Mouse (Mus musculus): ENCODE measurements at regions not wholly inside any gene's neighbourhood (a gene's known extent, or its start where the extent isn't known, plus 50 kb on each side); places are given as distances from the start of the nearest gene placed in this dataset.

DNA sequence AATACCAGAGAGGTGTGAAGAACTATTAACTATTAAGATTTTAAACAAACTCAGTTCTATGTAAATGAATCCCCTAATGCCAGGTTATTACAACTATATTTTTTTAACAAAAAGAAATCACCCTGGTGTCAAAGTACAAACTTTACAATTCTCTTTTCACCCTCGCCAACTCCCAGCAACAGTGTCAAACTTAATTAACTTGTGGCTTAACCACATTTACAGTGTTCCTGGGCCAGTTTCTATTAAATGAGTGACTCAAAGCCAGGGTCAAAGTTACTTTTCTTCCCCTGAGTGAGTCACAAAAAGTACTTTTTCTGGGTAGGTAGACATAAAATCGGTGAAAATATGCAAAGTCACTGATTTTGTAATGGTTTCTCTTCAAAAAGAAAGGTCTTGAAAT lies 782.0 kb downstream of the Nr2f2 start:
- no peak for DNase-seq (ENCODE audit: extremely low spot score in 1 of 2, low spot score in 1 of 2)

DNA sequence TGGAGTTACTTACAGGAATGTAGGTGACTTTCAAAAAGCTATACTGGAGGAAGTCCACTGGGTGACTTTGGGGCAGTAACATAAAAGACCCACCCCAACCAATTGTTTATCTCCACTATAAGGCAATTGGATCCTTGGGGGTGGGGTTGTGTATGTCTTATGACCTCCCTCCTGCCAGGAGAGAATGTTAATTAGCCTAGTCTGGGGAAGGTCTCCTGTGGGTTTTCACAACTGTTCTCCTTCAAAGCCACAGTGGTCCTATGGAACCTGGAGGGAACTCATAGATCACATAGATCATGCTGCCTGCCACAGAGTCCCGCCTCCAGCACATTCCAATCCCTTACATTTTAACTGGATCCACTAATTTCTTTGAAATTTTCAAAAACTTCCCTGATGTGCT lies 782.6 kb downstream of the Nr2f2 start:
- no peak for DNase-seq (ENCODE audit: extremely low spot score in 1 of 2, low spot score in 1 of 2)

DNA sequence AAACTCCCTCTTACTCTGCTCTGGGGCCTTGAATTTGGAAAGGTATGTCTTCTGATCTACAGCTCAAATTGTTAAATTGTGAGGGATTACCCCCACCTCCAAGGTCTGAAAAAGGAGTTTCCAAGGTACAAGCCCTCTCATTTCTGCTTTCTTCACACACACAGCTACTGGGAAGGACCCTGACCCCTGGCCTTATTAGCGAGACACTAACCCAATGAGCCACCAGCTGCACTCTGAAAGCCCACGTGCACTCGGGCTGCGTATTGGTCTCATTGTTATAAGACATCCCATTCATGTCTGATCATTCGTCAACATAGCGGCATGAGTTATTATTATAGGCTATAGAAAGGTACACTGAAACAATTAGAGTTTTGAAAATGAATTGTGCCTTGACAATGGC lies 784.9 kb downstream of the Nr2f2 start:
- no peak for DNase-seq (ENCODE audit: extremely low spot score in 1 of 2, low spot score in 1 of 2)

DNA sequence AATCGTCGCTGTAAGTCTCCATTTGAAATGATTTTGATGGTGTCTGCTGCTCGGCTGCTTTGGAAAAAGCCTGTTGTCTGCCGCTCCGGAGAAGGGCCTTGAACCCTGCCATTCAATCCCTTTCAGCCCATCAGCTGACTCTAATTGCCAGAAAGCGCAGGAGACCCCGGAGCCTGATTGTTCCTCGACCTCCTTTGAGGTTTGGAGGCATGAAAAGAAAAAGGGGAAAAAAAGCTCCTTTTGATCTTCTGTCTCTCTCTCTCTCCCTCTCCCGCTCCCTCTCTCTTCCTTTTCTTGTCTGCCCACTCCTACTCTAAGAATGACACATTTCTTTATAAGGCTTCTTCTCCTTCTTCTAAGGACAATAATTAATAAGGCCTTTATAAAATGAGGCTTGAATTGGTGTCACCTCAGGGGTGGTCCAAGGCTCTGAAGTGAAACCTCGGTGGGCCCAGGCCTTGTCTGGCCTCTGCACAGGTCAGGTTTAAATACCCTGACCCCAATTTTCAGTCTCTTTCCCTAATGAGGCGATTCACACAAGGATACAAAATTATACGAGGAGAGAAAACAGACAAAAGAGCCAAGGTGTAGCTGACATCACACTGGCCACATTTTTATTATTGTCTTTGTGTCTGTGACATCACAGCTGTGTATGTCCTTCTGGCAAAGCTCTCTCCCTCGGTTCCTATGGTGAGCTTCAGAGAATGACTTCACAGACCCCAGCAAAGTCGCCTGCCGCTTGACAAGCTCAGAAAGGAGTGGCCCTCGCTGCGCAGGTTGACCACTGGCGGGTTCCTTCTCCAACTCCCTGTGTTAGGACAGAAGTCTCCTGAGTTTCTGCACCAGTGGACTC lies 787.4 kb downstream of the Nr2f2 start:
- no peak for DNase-seq (ENCODE audit: extremely low spot score in 1 of 2, low spot score in 1 of 2)

DNA sequence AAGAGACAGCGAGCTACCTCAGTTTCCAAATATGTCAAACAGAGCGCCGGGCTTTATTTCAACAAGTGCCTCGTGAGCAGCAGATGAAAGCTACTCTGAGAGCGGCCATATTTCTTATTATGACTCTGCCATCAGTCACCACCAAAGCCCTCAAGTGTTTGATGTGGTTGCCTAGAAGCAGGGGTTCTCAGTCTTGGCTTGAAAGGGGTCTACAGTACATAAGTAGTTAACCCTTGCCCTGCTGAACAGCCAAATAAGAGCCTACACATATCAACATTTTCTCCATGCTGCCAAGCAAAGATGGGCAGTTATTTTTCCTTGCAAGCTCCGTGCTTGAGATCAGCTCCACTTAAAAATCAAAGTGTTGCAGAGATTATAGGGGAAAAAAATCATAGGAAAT lies 788.8 kb downstream of the Nr2f2 start:
- no peak for DNase-seq (ENCODE audit: extremely low spot score in 1 of 2, low spot score in 1 of 2)

DNA sequence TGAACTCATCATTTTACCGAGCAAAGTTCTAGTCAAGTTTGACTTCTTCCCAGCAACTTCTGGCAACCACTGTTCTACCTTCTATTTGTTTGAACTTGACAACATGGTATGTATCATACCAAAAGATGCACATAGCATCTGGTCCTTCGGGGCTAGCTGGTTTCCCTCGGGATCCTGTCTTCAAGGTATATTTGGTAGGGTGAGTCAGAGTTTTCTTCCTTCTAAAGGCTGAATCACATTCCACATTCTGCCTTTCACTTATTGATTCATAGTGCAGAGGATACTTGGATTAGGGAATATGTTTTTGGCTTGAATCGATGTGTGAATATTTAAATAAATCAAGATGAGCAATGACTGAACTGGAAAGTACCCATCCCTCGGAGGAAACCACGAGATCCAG lies 789.9 kb downstream of the Nr2f2 start:
- no peak for DNase-seq (ENCODE audit: extremely low spot score in 1 of 2, low spot score in 1 of 2)

DNA sequence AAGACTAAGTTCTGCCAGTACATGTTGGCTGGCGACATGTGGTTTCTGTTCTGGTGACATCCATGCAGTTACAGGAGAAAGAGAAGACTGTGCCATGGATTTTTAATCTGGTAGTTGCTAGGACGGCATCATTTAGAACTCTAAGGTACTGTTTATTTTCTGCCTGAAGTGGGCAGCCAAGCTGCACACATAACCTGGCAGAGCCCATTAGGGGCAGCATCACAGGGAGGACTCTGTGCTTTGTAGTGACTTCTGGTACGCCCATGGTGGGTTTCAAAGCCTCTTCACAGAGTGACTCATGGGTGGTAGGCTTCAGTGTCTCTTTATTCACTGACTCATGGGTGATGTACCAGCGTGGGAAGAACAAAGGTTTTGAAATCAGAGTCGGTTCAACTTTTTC lies 792.8 kb downstream of the Nr2f2 start:
- peak; percentile 5 to 7 for DNase-seq (ENCODE audit: extremely low spot score in 1 of 2, low spot score in 1 of 2)

DNA sequence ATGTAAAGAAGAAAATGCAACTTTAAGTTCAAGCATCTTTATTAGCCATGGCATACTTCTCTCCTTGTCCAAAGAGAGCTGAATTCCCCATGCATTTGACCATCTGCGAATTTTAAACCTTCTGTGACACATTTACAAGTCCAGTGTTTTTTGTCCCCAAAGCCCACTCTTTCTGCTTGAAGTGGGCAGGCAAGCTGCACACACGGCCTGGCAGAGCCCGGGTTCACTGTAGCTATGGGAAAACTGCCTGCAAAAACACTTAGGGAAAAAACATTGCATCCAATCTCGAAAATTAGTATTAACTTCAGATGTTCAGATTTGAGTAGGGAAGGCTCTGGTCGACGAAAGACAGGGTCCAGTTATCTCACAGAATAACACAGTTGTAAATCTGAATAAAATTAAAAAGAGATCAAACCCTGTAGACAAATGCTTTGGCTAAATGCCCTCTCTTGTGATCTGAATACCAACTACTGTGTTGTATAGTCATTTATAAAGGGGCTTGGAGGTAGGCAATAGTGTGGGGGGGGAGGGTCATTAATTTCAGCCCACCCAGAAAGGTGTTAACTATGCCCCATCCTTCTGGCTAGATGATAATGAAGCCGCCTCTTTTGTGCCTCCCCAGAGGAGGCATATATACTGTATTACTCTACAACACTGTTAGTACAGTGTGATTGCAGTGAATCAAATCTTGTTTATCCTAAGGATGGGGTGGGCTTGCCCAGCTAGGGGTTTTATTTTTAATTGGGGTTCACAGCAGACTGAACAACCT lies 793.7 kb downstream of the Nr2f2 start:
- no peak for DNase-seq (ENCODE audit: extremely low spot score in 1 of 2, low spot score in 1 of 2)

DNA sequence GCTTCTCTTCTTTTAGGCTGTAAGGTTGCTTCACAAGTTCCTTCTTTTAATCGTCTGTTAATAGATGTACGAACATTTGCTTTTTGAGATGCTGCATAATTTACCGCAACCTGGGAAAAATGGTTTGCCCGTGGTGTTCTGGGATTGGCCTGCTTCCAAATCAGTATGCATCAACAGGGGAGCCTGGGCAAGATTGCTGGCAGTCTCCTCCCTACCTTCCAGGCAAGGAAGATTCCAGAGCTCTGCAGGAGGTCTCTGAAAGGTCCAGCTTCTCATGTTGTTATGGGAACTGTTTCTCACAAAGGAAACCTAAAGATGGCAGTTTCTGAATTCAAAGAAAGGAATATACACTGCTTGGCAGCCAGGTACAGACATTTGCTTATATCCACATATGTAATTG lies 799.6 kb downstream of the Nr2f2 start:
- no peak for DNase-seq (ENCODE audit: extremely low spot score in 1 of 2, low spot score in 1 of 2)

DNA sequence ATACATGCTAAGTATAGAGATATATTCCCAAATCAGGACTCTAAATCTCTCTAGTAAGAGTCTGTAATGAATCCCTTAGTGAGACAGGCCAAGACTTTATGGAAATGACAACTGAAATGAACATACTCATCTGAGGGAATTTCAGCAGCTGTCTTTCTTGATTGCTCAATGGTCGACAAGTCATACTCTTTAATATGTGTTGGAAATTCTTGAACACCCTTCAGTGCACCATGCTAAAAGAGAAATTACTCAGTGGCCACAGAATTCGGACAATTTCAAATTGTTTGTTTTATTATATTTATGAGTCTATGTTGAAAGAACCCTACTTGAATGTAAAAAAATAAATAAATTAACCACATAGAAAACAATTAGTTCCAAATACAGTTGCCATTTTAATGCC lies 802.1 kb downstream of the Nr2f2 start:
- DNase-seq (ENCODE audit: extremely low spot score in 1 of 2, low spot score in 1 of 2): no peak

DNA sequence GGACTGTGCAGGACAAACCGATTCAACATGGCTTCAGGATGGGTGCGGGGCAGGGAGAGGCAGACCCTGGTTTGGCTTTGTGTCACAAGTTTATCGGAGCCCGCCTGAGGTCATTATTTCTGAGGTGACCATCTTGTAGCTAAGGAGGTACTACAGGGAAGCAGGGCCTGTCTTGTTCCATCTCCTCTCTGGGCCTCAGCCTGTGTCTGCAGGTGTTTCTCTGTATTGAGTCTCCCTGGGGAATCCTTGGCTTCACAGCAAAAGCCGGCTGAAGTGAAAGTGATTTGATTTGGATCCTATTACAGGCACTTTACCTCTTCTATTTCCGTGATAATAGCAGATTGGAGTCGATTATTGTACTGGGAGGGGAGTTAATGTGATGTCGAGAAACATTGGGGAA lies 805.7 kb upstream of the Arrdc4 start:
- no peak for DNase-seq (ENCODE audit: extremely low spot score in 1 of 2, low spot score in 1 of 2)

DNA sequence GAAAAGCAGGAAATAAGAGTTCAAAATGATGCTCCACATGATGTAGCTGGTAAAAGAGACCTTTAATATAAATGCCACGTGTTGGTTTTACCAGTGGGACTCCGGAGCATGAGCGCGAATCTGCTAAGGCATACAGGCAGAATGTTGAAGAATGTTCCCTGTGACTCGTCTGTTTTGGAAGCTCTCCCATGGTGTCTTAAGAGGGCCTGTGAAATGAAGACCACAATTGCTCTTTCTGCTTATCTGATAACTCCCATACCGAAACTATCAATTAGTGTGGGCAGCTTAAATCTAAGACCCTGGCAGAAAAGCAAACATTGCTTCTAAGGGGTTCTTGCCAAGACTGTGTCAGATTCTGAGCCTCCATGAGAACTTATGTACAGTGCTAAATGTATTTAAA lies 804.9 kb upstream of the Arrdc4 start:
- no peak for DNase-seq (ENCODE audit: extremely low spot score in 1 of 2, low spot score in 1 of 2)

DNA sequence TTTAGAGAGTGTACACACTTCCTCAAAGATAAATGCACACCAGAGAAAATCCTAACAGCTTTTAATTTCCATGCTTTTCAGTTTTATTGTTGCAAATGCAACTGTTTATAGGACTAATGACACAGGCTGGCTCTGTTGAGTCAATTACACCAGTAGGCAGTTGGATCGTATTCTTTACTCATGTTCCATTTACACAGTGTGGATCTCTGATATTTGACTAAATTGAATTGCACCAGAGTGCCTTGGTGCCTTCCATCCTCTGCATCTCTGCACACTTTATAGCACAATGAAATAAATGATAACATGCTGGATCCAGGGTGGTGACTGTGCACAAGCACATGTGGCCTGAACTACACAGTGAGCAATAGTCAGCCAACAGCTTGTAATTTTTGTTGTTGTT lies 787.0 kb upstream of the Arrdc4 start:
- DNase-seq (ENCODE audit: extremely low spot score in 1 of 2, low spot score in 1 of 2): no peak

DNA sequence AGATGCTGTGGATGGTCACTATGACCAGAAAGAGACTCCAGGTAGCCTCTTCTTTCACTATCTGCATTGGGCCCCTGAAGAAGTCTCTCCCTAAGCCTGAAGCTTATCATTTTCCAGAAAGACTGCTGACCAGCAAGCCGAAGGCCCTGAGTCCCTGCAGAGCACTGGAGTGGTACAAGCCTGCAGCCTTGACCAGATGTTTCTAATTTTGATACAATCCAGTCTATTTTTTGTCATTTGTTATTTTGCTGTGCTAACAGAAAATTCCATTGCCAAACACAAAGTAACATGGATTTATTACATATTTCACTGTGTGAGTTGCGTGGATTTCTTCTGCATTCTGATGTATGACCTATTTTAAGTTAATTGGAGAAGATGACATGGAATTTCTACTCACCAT lies 764.9 kb upstream of the Arrdc4 start:
- DNase-seq (ENCODE audit: extremely low spot score in 1 of 2, low spot score in 1 of 2): no peak

DNA sequence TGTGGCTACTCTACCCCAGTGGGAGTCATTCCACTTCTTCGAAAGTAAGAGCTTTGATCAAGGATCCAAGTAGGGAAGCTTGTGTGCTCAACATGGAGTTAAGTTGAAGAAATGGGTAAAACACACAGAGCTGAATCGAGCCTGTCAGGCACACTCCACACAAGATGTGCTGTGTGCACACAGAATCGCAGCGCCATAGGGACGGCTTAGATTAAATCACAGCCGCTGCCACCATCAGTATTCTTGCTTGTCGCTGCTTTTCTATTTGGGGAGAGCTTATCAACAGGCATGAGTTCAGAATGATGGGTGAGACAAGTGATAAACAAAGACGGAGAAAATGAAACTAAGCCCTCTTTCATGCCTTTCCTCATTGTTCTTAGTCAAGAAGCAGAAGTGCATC lies 761.3 kb upstream of the Arrdc4 start:
- DNase-seq (ENCODE audit: extremely low spot score in 1 of 2, low spot score in 1 of 2): no peak

DNA sequence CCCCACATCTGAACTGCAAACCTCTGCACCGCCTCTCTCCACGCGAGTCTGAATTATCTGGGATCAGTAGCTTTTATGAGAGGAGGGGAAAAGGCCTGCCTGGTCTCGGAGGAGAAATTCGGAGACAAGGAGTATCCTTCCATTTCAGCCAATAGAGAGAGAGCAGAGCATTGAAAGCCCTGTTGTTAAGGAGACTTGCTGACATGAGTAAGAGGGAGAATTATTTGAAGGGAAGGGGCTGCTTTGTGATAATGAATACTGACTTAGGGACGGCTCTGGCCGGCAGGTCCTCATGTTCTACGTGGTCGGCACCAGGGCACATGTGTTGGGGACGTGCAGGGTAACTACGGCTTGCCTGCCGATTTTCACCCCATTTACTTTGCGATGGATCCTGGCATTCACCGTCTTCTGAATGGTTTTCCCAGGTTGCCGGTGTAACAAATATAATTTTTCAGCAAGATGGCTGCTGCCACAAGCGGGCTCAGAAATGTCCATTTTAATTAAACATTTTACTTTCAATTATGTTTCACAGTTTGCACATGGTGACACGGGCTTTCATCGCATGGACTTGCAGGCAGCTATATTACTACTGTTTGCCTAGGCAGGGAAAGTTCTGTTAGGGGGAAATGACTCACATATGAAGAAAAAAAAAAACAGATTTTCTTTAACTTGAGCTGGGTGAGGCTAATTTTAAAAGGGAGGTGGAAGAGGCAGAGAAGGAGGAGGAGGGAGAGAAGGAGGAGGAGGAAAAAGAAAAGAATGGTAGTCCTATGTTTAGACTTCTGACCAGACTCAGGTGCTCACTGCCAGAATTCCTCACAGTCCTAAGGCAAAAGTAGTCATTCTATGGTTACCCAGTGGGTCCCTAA lies 744.3 kb upstream of the Arrdc4 start:
- peak in 1 of 2 experiments; percentile 7 for DNase-seq (ENCODE audit: extremely low spot score in 1 of 2, low spot score in 1 of 2)

DNA sequence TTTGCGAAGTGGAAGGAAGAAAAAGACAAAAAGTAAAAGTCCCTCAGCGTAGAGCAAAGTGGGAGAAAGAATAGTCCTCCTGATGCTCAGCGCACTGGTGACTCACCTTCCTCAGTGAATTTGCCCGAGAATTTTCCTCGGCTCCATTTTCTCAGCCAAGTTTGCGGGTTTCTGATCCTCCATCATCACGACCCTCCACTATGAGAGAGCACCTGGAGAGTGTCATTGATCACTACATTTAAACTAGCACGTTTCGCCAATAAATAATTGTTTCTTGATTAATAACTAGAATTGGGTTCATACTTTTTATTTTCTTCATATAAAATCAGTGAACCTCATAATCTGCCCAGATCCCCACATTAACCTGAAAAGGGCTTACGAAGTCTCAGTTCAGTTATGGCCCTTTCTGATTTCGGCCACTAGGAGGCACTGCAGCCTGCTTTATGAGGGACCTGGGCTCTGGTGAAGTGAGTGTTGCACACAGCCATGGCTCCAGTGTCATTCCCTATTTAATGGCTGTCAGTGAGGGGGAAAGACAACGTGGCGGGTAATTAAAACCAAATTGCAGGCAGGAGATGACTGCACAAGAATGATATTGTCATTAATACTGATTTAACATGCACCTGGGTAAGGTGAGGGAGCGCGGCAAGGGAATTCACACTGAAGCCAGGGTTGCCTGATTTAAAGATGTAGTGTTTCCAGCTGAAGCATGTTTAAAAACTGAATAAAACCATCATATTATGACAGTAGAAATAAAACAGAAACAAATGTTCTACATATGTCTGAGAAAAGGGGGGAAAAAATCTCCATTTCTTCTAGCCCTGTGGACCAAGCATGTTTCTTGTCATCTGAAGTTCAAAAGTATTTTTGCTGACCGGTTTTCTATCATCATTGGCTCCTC lies 741.8 kb upstream of the Arrdc4 start:
- peak; percentile 38 to 87 for DNase-seq (ENCODE audit: extremely low spot score in 1 of 2, low spot score in 1 of 2)

DNA sequence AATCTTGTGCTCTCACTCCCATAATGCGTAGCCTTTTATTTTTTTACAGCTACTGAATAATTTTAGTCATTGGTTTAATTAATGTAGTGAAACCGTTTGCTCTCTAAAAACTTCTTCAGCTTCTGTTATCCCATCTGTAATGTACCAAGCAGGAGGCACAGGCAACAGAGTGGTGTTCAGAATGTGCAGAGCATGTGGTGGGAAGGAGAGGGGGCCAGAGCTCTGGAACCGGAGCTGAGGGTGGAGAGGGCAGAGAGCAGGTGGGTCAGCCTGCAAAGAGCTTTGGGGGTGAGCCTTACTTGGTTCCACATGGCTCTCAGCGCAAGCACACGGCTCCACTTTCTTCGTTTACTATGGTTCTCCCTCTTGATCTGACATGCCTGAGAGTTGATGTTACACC lies 739.6 kb upstream of the Arrdc4 start:
- DNase-seq (ENCODE audit: extremely low spot score in 1 of 2, low spot score in 1 of 2): no peak

DNA sequence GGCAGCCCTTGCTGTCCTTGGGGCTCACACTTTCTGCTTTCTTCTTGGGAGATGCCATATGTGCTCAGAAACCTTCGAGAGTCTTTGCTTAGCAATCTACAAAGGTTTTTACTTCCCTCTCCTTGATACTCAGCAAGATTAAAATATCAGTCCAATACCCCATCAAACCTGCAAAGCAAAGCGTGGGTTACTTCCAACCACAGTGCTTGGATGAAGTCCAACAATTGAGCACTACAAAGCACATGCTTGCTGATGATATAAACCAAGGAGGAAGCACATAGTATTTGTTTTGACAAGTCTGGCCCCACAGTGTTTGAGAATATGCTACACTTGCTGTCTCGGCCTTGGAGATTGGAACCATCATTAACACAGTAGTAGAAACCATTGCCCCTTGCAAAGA lies 738.1 kb upstream of the Arrdc4 start:
- no peak for DNase-seq (ENCODE audit: extremely low spot score in 1 of 2, low spot score in 1 of 2)

DNA sequence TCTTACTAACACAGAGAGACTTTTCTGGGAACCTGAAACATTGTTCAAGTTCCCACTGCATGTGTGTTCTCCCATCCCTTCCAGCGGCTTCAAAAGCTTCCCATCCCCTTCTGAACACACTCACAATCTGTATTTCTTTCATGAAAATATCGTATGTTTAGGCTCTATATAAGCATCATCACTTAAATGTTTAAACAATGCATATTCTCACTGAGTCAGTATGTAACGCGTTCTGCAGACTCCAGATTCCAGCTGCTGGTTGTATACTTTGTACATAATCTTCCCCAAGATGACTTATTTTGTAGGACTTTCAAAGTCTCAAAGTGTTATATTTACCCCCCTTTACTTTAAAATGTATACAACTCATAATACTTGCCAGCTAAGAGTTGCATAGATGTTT lies 735.5 kb upstream of the Arrdc4 start:
- DNase-seq (ENCODE audit: extremely low spot score in 1 of 2, low spot score in 1 of 2): no peak
